Mouse (Mus musculus): ENCODE measurements around the gene Cfap61.

DNA sequence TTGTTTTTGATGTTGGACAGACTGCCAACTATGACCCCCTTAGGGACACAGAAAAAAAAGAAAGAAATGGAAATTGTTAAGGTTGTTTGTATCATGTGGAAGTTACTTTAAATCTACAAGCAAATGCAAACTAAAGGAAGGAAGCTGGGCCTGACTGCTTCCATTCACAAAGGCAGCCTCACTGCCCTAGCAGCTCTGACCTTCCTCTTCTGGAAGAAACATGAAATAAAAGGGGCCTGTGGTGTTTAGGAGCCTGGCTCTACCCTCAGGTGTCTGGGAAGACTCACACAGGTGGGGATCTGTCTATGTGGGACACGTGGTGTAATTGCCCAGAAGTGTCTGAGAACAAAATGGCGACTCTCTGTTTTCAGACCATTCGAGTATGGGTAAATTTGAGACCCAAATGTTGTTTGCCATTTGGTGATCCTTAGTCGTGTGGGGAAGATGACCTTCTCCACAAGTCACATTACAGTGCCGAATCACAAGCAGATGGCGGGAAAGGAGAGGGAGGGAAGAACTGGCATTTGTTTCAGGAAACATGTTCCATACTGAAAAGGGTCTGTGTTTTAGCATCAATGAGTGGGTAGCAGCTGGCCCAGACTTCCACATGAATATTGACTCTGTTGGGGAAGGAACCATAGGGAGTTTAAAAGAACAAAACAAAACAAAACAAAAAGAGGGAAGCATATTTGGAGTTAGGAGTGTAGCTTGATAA lies 45.7 kb upstream of the Cfap61 start:
- TF ChIP-seq CTCF (IDR thresholded peaks at IDR 0.05; ENCODE audit: low read depth), result no peak
- TF ChIP-seq EP300 (IDR thresholded peaks at IDR 0.05; ENCODE audit: low read depth), result no peak
